Mouse (Mus musculus) CH12.LX (cell line): ENCODE data around the gene Rpgrip1. TPM values are rescaled to one million over a fixed set of nuclear protein-coding genes. Genes with fewer than 3 reads are reported as not detected.

Source experiments
- DNase-seq: peaks from one replicate; pipeline ENCODE4 v3.0.0-alpha.2; 2013; ENCODE audit errors: extremely low read depth
- H3K27ac ChIP-seq: 2 replicates; pipeline ENCODE4 v1.5.1; 2012; ENCODE audit warnings: low read depth, mild to moderate bottlenecking, control low read depth, moderate library complexity; ENCODE audit not compliant: insufficient read depth
- H3K27me3 ChIP-seq: replicated peaks from 2 replicates; pipeline ENCODE3; 2012; ENCODE audit warnings: inconsistent platforms
- H3K36me3 ChIP-seq, 2 experiments: replicated peaks in 1 of 2; 2 replicates each; pipeline versions ENCODE3 to v1.6.1; 2012; ENCODE audit warnings: inconsistent platforms in 1 of 2, low read length in 1 of 2, mild to moderate bottlenecking in 1 of 2, mixed read lengths in 1 of 2, moderate library complexity in 1 of 2; ENCODE audit not compliant: control insufficient read depth in 1 of 2, insufficient read depth in 1 of 2
- H3K4me1 ChIP-seq, 2 experiments: 2 replicates each; pipeline ENCODE4 v1.6.1; 2012; ENCODE audit warnings: inconsistent platforms in 1 of 2, moderate library complexity in 1 of 2; ENCODE audit not compliant: insufficient read depth in 2 of 2, control insufficient read depth in 1 of 2
- H3K4me2 ChIP-seq: 2 replicates; pipeline ENCODE4 v1.6.1; 2012; ENCODE audit warnings: low read depth, mild to moderate bottlenecking, control low read depth; ENCODE audit not compliant: poor library complexity, insufficient read depth, severe bottlenecking
- H3K4me3 ChIP-seq, 3 experiments: fragments of 150-350 bp in 1 of 3; sonication (generic) in 1 of 3; replicated peaks in 1 of 3; 2 replicates each; pipeline versions ENCODE3 to v1.5.1; 2011 to 2012; ENCODE audit warnings: low read depth in 2 of 3, low read length in 2 of 3, mild to moderate bottlenecking in 2 of 3, moderate library complexity in 2 of 3, control low read depth in 1 of 3, improper control_type of control experiment in 1 of 3, inconsistent platforms in 1 of 3, mixed read lengths in 1 of 3; ENCODE audit not compliant: poor library complexity in 1 of 3
- H3K79me2 ChIP-seq: replicated peaks from 2 replicates; pipeline ENCODE4 v1.6.1; 2012; ENCODE audit warnings: mild to moderate bottlenecking, moderate library complexity; ENCODE audit not compliant: control insufficient read depth, poor library complexity, insufficient read depth, severe bottlenecking; ENCODE audit errors: extremely low read depth
- H3K9ac ChIP-seq: 2 replicates; pipeline ENCODE4 v1.6.1; 2012; ENCODE audit warnings: low read depth, mild to moderate bottlenecking, control low read depth, moderate library complexity; ENCODE audit not compliant: insufficient read depth
- H3K9me3 ChIP-seq: replicated peaks from 2 replicates; pipeline ENCODE3; 2012; ENCODE audit warnings: low read length, inconsistent platforms, mixed read lengths
- CHD1 ChIP-seq: IDR thresholded peaks from 2 replicates; pipeline ENCODE4 v1.6.1; 2012; ENCODE audit warnings: low read depth, low read length, improper control_type of control experiment, inconsistent platforms
- CHD2 ChIP-seq: IDR thresholded peaks from 2 replicates; pipeline ENCODE4 v1.6.1; 2011; ENCODE audit warnings: low read length, improper control_type of control experiment
- CTCF ChIP-seq, 2 experiments: IDR thresholded peaks in 1 of 2; conservative IDR thresholded peaks in 1 of 2; 2 replicates each; pipeline ENCODE4 v1.5.1; 2011 to 2012; ENCODE audit warnings: low read depth in 2 of 2, low read length in 2 of 2, improper control_type of control experiment in 1 of 2, inconsistent platforms in 1 of 2, mild to moderate bottlenecking in 1 of 2, moderate library complexity in 1 of 2
- GABPA ChIP-seq: IDR thresholded peaks from 2 replicates; pipeline ENCODE4 v1.6.1; 2012; ENCODE audit warnings: low read depth, low read length, improper control_type of control experiment, inconsistent platforms; ENCODE audit not compliant: insufficient replicate concordance
- IRF4 ChIP-seq: IDR thresholded peaks from 2 replicates; pipeline ENCODE4 v1.6.1; 2014; ENCODE audit warnings: low read depth, mild to moderate bottlenecking, inconsistent platforms, low read length, improper control_type of control experiment
- JUN ChIP-seq: IDR thresholded peaks from 2 replicates; pipeline ENCODE4 v1.6.1; 2011; ENCODE audit warnings: low read depth, mild to moderate bottlenecking, low read length, improper control_type of control experiment, moderate library complexity; ENCODE audit not compliant: insufficient read depth
- JUND ChIP-seq: conservative IDR thresholded peaks from 2 replicates; pipeline ENCODE4 v1.6.1; 2011; ENCODE audit warnings: low read depth, low read length, improper control_type of control experiment
- MXI1 ChIP-seq: IDR thresholded peaks from 2 replicates; pipeline ENCODE4 v1.6.1; 2011; ENCODE audit warnings: mild to moderate bottlenecking, low read depth, low read length, improper control_type of control experiment
- NELFE ChIP-seq: IDR thresholded peaks from 2 replicates; pipeline ENCODE4 v1.6.1; 2011; ENCODE audit warnings: low read depth, low read length, improper control_type of control experiment
- NRF1 ChIP-seq: IDR thresholded peaks from 2 replicates; pipeline ENCODE4 v1.6.1; 2014; ENCODE audit warnings: low read depth, mild to moderate bottlenecking, inconsistent platforms, low read length, improper control_type of control experiment, moderate library complexity
- RAD21 ChIP-seq: IDR thresholded peaks from 2 replicates; pipeline ENCODE4 v1.6.1; 2011; ENCODE audit warnings: low read depth, mild to moderate bottlenecking, low read length, improper control_type of control experiment, moderate library complexity
- SIN3A ChIP-seq: IDR thresholded peaks from 2 replicates; pipeline ENCODE4 v1.6.1; 2012; ENCODE audit warnings: low read length, improper control_type of control experiment, inconsistent platforms
- SMC3 ChIP-seq: IDR thresholded peaks from 2 replicates; pipeline ENCODE4 v1.6.1; 2011; ENCODE audit warnings: low read depth, low read length, improper control_type of control experiment
- USF1 ChIP-seq: IDR thresholded peaks from 2 replicates; pipeline ENCODE4 v1.6.1; 2014; ENCODE audit warnings: low read depth, mild to moderate bottlenecking, inconsistent platforms, low read length, improper control_type of control experiment
- ZC3H11A ChIP-seq: IDR thresholded peaks from 2 replicates; pipeline ENCODE4 v1.6.1; 2012; ENCODE audit warnings: low read depth, mild to moderate bottlenecking, inconsistent platforms, low read length, improper control_type of control experiment
- ZNF384 ChIP-seq: IDR thresholded peaks from 2 replicates; pipeline ENCODE4 v1.6.1; 2012; ENCODE audit warnings: low read depth, low read length, improper control_type of control experiment, inconsistent platforms
- dilution Hi-C: fragments of 300-500 bp; cut with MboI; formaldehyde crosslinking; loops from 2 replicates; pipeline ENCODE4 v1.14.3; 2020; ENCODE audit warnings: low sequenced_read_pairs; ENCODE audit not compliant: extremely low pct_unique_long_range_greater_than_20kb, extremely low pct_ligation_motif_present
- in situ Hi-C: fragments of 300-500 bp; cut with MboI; formaldehyde crosslinking; loops from 3 replicates; pipeline ENCODE4 v1.14.3; 2019; ENCODE audit warnings: low sequenced_read_pairs, low pct_ligation_motif_present, low pct_unique_long_range_greater_than_20kb, mixed read lengths
- polyA plus RNA-seq: library from polyadenylated mRNA; unstranded; fragments of >175 nt; gene quantifications from 2 replicates; pipeline ENCODE4 v1.2.1, GENCODE M21; 2012; ENCODE audit warnings: low read depth; ENCODE audit not compliant: insufficient read length
- total RNA-seq, 2 experiments: library from RNA; depleted of rRNA; stranded (reverse); fragments of 300-350 nt in 1 of 2; fragments of >200 nt in 1 of 2; gene quantifications; 2 replicates each; pipeline ENCODE4 v1.2.3; 2012 to 2014

The Rpgrip1 gene
- total and polyA plus RNA-seq, 3 experiments = 7.3 to 41.8 (median 15.0) TPM

- Histone ChIP-seq H3K79me2 (peaks cover 80% of the 10 kb centered on the region), H3K4me2 (no peak overlapping the region), H3K27ac (no peak overlapping the region), H3K36me3 (peaks cover 11 to 71% of the 10 kb centered on the region in 2 experiments), H3K9me3 (no peaks in the 10 kb centered on the region), H3K4me3 (no peak overlapping the region), H3K4me1 (peaks cover 0 to 17% of the 10 kb centered on the region in 2 experiments; a peak in 1 of 4 replicates), H3K27me3 (no peaks in the 10 kb centered on the region), H3K9ac (no peak overlapping the region)
- no peak for TF ChIP-seq NRF1
- no peak for TF ChIP-seq CHD2
- TF ChIP-seq CHD1 = no peak
- in situ Hi-C loops (no loop called here), dilution Hi-C loops (no loop called here)
- DNase-seq = no peak
Observed at GRCm38 (mm10) chr14:52188788-52189187, 78.3 kb downstream of the Rpgrip1 start.

- peak; percentile 17 for DNase-seq
- Histone ChIP-seq H3K36me3 (peaks cover 8 to 67% of the 10 kb centered on the region in 2 experiments), H3K79me2 (peaks cover 86% of the 10 kb centered on the region), H3K9me3 (no peaks in the 10 kb centered on the region), H3K9ac (no peak overlapping the region), H3K4me2 (no peak overlapping the region), H3K27ac (no peak overlapping the region), H3K4me3 (no peak overlapping the region), H3K4me1 (peaks cover 2 to 24% of the 10 kb centered on the region in 2 experiments; a peak in 3 of 4 replicates)
- dilution Hi-C loops = no loop called here
- TF ChIP-seq SIN3A (no peak), CTCF (conservative IDR thresholded peaks at IDR 0.05 in 1 of 2, IDR thresholded peaks at IDR 0.05 in 1 of 2; ENCODE audit: low read depth in 2 of 2, low read length in 2 of 2) (peak in 1 of 2 experiments; percentile 33; a peak in 2 of 4 replicates)
- TF ChIP-seq, all 38 proteins: peak for 1
- in situ Hi-C loops = no loop called here
- no peaks in the 10 kb centered on the region for H3K27me3 ChIP-seq
Observed at GRCm38 (mm10) chr14:52189519-52189918, 79.0 kb downstream of the Rpgrip1 start.

DNA sequence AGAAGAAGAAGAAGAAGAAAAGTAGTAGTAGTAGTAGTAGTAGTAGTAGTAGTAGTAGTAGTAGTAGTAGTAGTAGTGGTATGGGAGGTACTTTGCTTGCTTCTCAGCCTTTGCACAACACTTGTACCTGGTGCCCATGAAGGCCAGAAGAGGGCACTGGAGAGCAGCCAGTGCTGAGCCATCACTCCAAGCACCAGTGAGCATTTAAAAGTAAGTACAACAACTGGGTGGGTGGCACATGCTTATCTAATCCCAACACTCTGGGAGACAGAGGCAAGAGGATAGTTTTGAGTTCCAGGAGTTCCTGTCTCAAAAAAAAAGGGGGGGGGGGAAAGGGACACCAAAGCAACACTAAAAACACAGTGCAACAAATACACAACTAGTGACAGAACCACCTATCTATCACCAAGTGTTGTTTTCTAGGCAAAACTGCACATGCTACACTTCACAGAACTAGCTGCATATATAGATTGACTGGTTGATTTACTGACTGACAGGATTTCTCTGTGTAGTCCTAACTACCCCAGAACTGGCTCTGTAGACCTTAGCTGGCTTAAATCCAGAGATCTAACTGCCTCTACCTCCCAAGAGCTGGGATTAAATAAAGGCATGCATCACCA lies 80.3 kb downstream of the Rpgrip1 start:
- H3K9ac ChIP-seq = no peak overlapping the region
- peaks cover 2 to 32% of the 10 kb centered on the region in 2 experiments; a peak in 3 of 4 replicates for H3K4me1 ChIP-seq
- H3K9me3 ChIP-seq = no peaks in the 10 kb centered on the region
- peaks cover 87% of the 10 kb centered on the region for H3K79me2 ChIP-seq
- no peak overlapping the region for H3K27ac ChIP-seq
- dilution Hi-C loops = no loop called here
- peak; percentile 70 for DNase-seq
- H3K27me3 ChIP-seq = no peaks in the 10 kb centered on the region
- in situ Hi-C loops = loop anchor here (10.0 kb wide), 1 partner anchor 144 kb away; no protein-coding TSS in a partner anchor
- H3K36me3 ChIP-seq = peaks cover 6 to 59% of the 10 kb centered on the region in 2 experiments
- H3K4me3 ChIP-seq = no peak overlapping the region
- no peak overlapping the region for H3K4me2 ChIP-seq
- TF ChIP-seq CTCF (conservative IDR thresholded peaks at IDR 0.05 in 1 of 2, IDR thresholded peaks at IDR 0.05 in 1 of 2; ENCODE audit: low read depth in 2 of 2, low read length in 2 of 2) (peak; percentile 53 to 69; a peak in 3 of 4 replicates), JUN (no peak), ZNF384 (no peak), RAD21 (peak; percentile 25), NELFE (no peak), IRF4 (no peak), MXI1 (no peak), USF1 (no peak), SMC3 (peak; percentile 53), JUND (no peak), CHD2 (no peak), ZC3H11A (no peak), GABPA (no peak)
